Mouse (Mus musculus) lung, adult 18-20 months (tissue): ENCODE measurements at regions not wholly inside any gene's neighbourhood (a gene's known extent, or its start where the extent isn't known, plus 50 kb on each side); places are given as distances from the start of the nearest gene placed in this dataset.

Experiments
- DNase-seq, 2 experiments: peaks; one replicate each; pipeline ENCODE4 v3.0.0; 2022; ENCODE audit warnings: mixed read lengths in 2 of 2

DNA sequence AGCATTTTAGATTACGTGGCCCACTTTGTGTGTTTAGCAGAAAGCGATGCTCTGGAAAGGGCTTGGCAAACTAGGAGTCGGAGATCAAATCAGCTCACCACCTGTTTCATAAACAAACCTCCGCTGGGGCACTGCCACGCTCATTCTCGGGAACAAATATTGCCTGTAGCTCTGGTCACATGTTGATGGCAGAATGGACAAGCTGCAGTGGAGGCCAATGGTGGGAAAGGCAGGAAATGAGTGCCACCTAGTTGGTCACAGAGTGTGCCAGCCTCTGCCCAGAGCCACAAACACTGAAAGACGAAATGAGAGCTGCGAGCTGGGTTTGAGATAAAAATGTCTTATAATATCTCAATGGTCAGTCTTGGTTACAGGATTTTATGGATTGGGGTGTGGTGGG lies 259.2 kb upstream of the Csf3r start:
- DNase-seq = no peak

- DNase-seq = no peak
Observed at GRCm38 (mm10) chr4:125777126-125777525, 247.2 kb upstream of the Csf3r start.

- DNase-seq = no peak
Observed at GRCm38 (mm10) chr4:125780113-125780512, 244.2 kb upstream of the Csf3r start.

- DNase-seq = no peak
Observed at GRCm38 (mm10) chr4:125780921-125781487, 243.3 kb upstream of the Csf3r start.

- DNase-seq = no peak
Observed at GRCm38 (mm10) chr4:125782346-125782745, 242.0 kb upstream of the Csf3r start.

- no peak for DNase-seq
Observed at GRCm38 (mm10) chr4:125786083-125786482, 238.3 kb upstream of the Csf3r start.

- no peak for DNase-seq
Observed at GRCm38 (mm10) chr4:125794679-125795078, 229.7 kb upstream of the Csf3r start.

GRCm38 (mm10) chr4:125807923-125808322 lies 216.4 kb upstream of the Csf3r start:
- DNase-seq = no peak

GRCm38 (mm10) chr4:125809446-125810108 lies 214.8 kb upstream of the Csf3r start:
- DNase-seq = no peak

DNA sequence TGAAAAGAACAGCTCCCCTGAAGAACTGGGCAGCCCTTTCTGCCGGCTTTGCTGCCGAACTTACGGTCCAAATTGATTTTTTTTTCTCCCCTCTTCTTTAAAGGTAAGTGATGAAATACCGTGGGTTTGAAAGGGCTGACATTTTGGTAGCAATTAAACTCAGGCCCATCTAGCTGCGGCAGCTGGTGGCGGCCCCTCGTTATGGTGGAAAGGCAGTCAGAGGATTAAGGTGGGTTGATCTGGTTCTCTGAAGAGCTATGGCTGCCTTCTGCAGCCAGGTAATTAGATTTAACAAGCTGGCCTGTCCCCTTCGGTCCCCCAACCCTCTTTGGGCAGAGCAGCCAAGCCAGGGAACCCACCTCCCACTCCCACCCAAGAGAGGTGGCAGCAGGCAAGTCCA lies 214.1 kb upstream of the Csf3r start:
- DNase-seq = no peak

DNA sequence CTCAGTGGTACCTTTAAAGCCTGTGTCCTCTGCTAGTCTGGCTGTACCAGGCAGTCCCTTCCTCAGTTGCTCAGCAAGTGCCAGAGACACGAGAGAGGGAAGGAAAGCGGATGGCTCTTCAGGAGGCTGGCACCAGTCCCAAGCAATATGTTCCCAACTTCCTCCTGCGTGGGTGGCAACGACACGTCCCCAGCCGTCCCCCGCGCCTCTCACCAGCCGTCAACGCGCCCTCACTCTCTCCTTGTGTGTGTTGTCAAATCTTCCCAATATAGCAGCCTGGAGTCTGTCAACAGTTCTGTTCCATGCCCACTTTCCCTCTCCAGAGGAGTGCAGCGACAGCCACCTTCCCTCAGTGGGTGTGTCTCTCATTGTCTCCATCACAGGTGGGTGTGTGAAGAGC lies 210.0 kb upstream of the Csf3r start:
- no peak for DNase-seq

GRCm38 (mm10) chr4:125815276-125815675 lies 209.1 kb upstream of the Csf3r start:
- DNase-seq = no peak

DNA sequence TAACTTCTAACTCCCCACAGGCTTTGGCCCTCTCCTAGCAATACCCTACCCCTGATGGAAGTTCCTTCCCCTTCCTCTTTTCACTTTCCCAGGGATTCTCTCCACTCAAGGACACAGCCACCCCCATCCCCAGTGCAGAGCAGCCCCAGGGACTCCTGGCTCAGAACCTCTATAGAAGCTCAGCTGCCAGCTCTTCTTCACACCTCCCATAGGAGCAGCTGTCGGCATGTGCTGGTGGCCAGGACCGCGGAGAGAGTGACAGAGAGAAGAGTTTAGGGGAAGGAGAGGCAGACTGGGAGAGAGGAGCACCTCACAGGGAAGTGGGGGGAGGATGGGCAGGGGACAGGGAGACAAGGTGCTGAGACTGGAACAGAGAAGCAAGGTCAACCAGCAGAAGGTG lies 199.8 kb upstream of the Csf3r start:
- no peak for DNase-seq

DNA sequence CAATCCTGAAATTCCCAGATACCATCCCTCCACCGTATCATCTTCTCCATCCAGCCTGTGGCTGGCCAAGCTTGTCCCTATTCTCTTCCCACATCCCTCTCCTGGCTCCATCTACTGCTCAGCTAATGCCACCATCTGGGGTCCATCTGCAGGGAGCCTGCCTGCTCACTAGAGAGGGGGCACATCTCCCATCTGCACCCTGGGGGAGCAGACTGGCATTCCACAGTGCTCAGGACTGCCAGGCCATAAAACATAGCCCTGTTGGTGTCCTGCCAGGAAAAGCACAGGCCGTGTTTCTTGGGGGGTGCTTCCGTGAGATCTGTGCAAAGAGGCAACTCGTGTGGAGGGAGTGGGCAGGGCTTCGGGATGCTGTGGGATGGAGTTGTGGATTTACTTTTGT lies 197.9 kb upstream of the Csf3r start:
- DNase-seq = no peak

GRCm38 (mm10) chr4:125835250-125835649 lies 189.1 kb upstream of the Csf3r start:
- DNase-seq = no peak

- no peak for DNase-seq
Observed at GRCm38 (mm10) chr4:125847568-125847967, 176.8 kb upstream of the Csf3r start.

DNA sequence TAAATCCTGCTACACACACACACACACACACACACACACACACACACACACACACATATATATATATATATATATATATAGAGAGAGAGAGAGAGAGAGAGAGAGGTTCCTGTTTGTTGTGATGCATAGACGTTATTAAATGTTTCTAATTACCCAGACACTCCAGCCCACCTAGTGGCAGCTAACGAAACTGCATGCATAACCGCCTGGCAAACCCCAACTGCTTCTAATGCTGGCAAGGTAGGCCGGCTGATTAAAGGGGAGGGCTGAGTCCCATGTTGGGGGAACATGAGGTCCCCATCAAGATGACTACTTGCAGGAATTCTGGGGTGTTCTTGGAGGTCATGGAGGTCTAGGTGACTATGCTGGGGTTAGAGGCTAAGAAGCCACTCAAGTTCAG lies 174.1 kb upstream of the Csf3r start:
- peak; percentile 7 to 15 for DNase-seq

- DNase-seq = no peak
Observed at GRCm38 (mm10) chr4:125852545-125852944, 171.8 kb upstream of the Csf3r start.

DNA sequence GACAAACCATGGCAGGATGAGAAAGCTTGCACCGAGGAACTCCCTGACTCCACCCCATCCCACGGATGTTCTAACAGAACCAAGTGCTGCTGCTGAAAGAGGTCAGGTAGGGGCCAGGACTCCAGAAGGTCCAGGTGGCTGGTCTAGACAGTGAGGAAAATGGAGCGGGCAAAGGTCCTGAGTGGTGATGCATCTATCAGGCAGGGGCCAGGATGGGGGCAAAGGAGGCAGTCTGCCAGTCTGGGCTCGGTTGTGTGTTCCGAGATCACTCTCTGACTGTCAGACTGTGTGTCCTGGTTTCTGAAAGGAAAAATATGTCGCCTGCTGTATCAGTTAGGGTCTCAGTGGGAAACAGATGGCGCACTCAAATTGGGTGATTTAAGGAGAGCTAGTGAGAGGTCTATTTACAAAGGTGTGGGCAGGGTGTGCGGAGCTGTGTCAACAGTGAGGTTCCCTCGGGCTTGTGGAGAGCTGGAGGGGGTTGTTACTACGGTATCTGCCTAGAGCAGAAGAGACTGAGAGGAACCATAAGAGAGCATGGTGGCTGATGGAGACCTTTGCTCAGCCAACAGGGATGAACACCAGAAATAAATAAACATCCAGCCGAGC lies 168.3 kb upstream of the Csf3r start:
- no peak for DNase-seq

- no peak for DNase-seq
Observed at GRCm38 (mm10) chr4:125856781-125857180, 167.6 kb upstream of the Csf3r start.

- no peak for DNase-seq
Observed at GRCm38 (mm10) chr4:125865057-125865456, 159.3 kb upstream of the Csf3r start.

GRCm38 (mm10) chr4:125865728-125866127 lies 158.6 kb upstream of the Csf3r start:
- no peak for DNase-seq

GRCm38 (mm10) chr4:125871211-125871610 lies 153.1 kb upstream of the Csf3r start:
- no peak for DNase-seq

GRCm38 (mm10) chr4:125880028-125880427 lies 144.3 kb upstream of the Csf3r start:
- DNase-seq = no peak

DNA sequence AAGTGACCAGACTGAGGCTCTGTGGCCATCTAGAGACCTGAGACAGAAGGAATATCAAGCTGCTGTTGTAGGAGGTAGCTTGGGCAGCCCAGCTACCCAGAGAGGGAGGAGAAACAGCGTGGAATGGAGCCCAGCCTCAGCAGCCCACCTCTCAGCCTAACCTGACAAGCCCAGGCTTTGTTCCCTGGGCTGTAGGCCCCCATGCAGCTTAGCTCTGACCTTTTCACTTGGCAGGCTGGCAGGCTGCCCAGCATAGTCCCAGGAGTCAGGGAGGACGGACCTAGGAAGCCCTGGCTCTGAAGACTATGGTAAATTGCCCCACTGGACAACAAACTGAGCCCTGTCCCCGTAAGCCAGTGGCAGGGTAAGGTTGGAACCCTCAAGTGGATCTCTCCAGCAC lies 141.8 kb upstream of the Csf3r start:
- no peak for DNase-seq
